Mouse (Mus musculus) C2C12 (cell line): ENCODE results near the gene Ctsll3. TPM values are rescaled to one million over a fixed set of nuclear protein-coding genes. Genes with fewer than 3 reads are reported as not detected.

Experiments used
- H3K27me3 ChIP-seq: one replicate; pipeline ENCODE4 v1.6.1; 2011; ENCODE audit not compliant: control insufficient read depth, insufficient read depth, insufficient read length
- H3K36me3 ChIP-seq: one replicate; pipeline ENCODE4 v1.6.1; 2011; ENCODE audit not compliant: control insufficient read depth, insufficient read depth
- H3K4me3 ChIP-seq: one replicate; pipeline ENCODE4 v1.5.1; 2011; ENCODE audit warnings: mild to moderate bottlenecking, control low read depth; ENCODE audit not compliant: poor library complexity, insufficient read depth, severe bottlenecking
- H3K79me2 ChIP-seq: one replicate; pipeline ENCODE4 v1.6.1; 2011; ENCODE audit not compliant: control insufficient read depth, insufficient read depth
- H3K79me3 ChIP-seq: one replicate; pipeline ENCODE4 v1.6.1; 2011; ENCODE audit warnings: low read depth, control low read depth
- H3ac ChIP-seq: one replicate; pipeline ENCODE3; 2011; ENCODE audit warnings: low read depth; ENCODE audit not compliant: control insufficient read depth, insufficient read length
- CEBPB ChIP-seq: IDR thresholded peaks from one replicate; pipeline ENCODE4 v1.6.1; 2011; ENCODE audit warnings: low read depth, mild to moderate bottlenecking, control low read depth, moderate library complexity
- CTCF ChIP-seq: IDR thresholded peaks from one replicate; pipeline ENCODE4 v1.5.1; 2011; ENCODE audit not compliant: control insufficient read depth, insufficient read depth, insufficient read length
- FOSL1 ChIP-seq: IDR thresholded peaks from one replicate; pipeline ENCODE4 v1.8.0; 2011; ENCODE audit warnings: mild to moderate bottlenecking, low read length; ENCODE audit not compliant: poor library complexity, insufficient read depth, severe bottlenecking
- MAX ChIP-seq: IDR thresholded peaks from one replicate; pipeline ENCODE4 v1.6.1; 2011; ENCODE audit warnings: mild to moderate bottlenecking, control low read depth
- MYOD1 ChIP-seq: IDR thresholded peaks from one replicate; pipeline ENCODE4 v1.6.1; 2011; ENCODE audit warnings: low read depth; ENCODE audit not compliant: control insufficient read depth, insufficient read length
- MYOG ChIP-seq: IDR thresholded peaks from one replicate; pipeline ENCODE4 v1.6.1; 2011; ENCODE audit not compliant: control insufficient read depth, insufficient read length; ENCODE audit errors: extremely low read depth
- USF1 ChIP-seq: IDR thresholded peaks from one replicate; pipeline ENCODE4 v1.6.1; 2011; ENCODE audit warnings: low read depth, mild to moderate bottlenecking, control low read depth, moderate library complexity
- long read RNA-seq, 2 experiments: library from polyadenylated mRNA; unstranded; transcript quantifications; one replicate each; pipeline ENCODE4 v2.0.0; 2019 to 2020
- polyA plus RNA-seq: library from polyadenylated mRNA; unstranded; fragments of >200 nt; fragmentation: generic; extraction: Trizol; gene quantifications from one replicate; pipeline ENCODE4 v1.2.1, GENCODE M21; 2012; ENCODE audit warnings: missing spikeins

Gene Ctsll3
- polyA plus RNA-seq: not detected
- long read RNA-seq, experiment 1: 0 reads
- long read RNA-seq, experiment 2: 0 reads

DNA sequence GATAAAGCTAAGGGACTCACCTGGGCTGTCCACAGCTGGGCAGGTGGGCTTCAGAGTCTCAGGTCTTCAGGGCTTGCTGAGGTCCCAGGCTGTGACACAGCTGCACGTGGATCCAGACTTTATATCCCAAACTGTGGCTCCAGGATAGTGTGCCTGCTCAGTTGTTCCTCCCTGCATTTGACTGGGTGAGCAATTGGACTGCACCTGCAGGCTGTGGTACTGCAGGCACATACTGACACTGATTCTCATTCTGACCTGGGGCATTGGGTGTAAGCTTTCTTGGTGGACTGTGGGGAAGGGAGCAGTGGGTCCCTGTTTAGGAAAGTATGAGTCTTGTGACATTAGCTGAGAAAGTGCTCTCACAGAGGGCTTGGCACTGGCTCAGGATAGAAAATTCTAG, at the start of gene Ctsll3:
Gene Ctsll3 (minus strand): TSS at position 101 of the 400 bp plus-strand sequence.
- H3ac ChIP-seq: no peak within 1 kb of the TSS
- no peak within 1 kb of the TSS for H3K4me3 ChIP-seq
- no peak for TF ChIP-seq FOSL1
- no peaks in the 10 kb centered on the region for H3K79me2 ChIP-seq
- no peaks in the 10 kb centered on the region for H3K27me3 ChIP-seq
- H3K79me3 ChIP-seq: no peaks in the 10 kb centered on the region
- H3K36me3 ChIP-seq: no peaks in the 10 kb centered on the region

DNA sequence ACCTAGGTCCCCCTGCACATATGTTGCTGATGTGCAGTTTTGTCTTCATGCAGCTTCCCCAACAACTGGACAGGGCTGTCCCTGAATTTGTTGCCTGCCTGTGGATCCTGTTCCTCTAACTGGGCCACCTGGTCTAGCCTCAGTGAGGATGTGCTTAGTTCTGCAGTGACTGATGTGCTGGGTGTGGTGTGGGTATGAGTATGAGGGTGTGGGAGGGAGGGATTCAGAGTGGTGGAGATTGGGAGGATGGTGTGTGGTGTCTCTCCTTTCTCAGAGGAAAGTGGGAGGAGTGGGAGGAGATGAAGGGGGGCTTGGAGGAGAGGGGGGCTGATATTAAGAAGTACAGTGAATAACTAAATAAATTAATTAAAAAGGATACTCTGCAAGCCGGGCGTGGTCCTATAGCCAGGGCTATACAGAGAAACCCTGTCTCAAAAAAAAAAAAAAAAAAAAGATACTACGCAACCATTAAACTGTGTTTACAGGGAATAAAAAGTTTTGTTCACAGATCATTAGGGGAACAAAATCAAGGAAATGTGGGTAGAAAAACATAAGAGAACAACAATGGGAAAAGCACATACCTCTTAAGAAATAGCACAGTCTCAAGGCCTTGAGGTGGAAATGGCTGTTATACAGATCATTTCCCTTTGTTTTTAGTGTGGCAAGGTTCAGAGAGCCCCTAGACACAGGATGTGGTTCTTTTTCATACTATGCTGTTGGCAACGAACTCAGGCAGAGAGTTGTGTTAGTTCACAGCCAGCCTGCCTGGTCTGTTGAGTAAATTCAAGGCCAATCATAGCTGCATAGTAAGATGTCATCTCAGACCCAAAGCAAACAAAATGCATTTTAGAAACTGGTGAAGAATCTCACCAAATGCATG, 45.8 kb upstream of the Ctsll3 start:
- H3K4me3 ChIP-seq: no peak overlapping the region
- no peaks in the 10 kb centered on the region for H3K36me3 ChIP-seq
- no peak overlapping the region for H3ac ChIP-seq
- H3K79me2 ChIP-seq: no peaks in the 10 kb centered on the region
- no peak for TF ChIP-seq MYOG
- TF ChIP-seq CEBPB: no peak
- no peak for TF ChIP-seq CTCF
- TF ChIP-seq MAX: no peak
- TF ChIP-seq FOSL1: no peak
- TF ChIP-seq USF1: no peak
- TF ChIP-seq MYOD1: no peak
- no peaks in the 10 kb centered on the region for H3K27me3 ChIP-seq
- H3K79me3 ChIP-seq: no peaks in the 10 kb centered on the region

DNA sequence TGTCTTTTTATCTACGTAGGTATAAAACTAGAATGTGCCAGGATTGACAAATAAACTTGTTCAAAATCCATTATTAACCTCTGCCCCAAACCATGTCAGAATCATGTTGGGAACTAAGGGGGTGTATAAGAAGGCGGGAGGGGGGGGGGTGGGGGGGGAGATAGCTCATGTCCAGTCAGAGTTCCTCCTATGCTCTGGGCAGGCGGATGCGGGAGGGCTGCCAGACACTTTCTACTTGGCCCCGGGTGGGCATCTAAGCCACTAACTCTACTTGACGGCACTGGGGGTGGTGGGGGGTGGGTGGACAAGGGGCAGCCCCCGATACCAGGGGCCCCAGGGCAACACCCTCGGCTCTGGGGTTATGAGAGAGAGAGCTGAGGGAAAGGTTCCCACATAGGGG, 40.5 kb upstream of the Ctsll3 start:
- H3K79me3 ChIP-seq: no peaks in the 10 kb centered on the region

DNA sequence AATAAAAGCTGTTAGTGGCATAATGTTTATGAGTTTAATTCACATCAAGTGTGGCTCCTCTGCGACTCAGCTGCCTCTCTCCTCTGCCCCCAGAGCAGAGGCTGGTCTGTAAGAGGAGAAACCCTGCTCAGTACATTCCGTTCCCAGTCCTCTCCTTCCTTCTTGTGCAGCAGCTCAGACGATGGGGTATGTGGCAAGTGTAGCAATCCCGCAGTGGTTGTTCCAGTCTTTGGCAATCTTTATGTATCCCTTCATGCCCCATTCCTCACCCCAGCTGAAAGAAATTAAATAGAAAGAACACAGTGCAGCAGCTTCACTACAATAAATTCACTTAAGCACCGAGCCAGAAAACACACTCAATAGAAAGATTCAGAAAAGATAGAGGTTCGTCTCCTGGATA, 40.1 kb upstream of the Ctsll3 start:
- no peaks in the 10 kb centered on the region for H3K79me2 ChIP-seq
- TF ChIP-seq MAX: no peak
- TF ChIP-seq MYOG: no peak
- no peak for TF ChIP-seq USF1
- TF ChIP-seq MYOD1: no peak
- TF ChIP-seq CEBPB: no peak
- TF ChIP-seq FOSL1: no peak
- no peak overlapping the region for H3K4me3 ChIP-seq
- H3K27me3 ChIP-seq: no peaks in the 10 kb centered on the region
- H3K79me3 ChIP-seq: no peaks in the 10 kb centered on the region
- no peak overlapping the region for H3ac ChIP-seq
- no peaks in the 10 kb centered on the region for H3K36me3 ChIP-seq

More for the DNA sequence above, 40.5 kb upstream of the Ctsll3 start:
- Histone ChIP-seq H3K79me2 (no peaks in the 10 kb centered on the region), H3K27me3 (no peaks in the 10 kb centered on the region), H3ac (no peak overlapping the region), H3K36me3 (no peaks in the 10 kb centered on the region), H3K4me3 (no peak overlapping the region)
- TF ChIP-seq CEBPB: no peak
- TF ChIP-seq CTCF: no peak
- no peak for TF ChIP-seq FOSL1
- no peak for TF ChIP-seq USF1
- no peak for TF ChIP-seq MAX
- no peak for TF ChIP-seq MYOD1
- TF ChIP-seq MYOG: no peak

DNA sequence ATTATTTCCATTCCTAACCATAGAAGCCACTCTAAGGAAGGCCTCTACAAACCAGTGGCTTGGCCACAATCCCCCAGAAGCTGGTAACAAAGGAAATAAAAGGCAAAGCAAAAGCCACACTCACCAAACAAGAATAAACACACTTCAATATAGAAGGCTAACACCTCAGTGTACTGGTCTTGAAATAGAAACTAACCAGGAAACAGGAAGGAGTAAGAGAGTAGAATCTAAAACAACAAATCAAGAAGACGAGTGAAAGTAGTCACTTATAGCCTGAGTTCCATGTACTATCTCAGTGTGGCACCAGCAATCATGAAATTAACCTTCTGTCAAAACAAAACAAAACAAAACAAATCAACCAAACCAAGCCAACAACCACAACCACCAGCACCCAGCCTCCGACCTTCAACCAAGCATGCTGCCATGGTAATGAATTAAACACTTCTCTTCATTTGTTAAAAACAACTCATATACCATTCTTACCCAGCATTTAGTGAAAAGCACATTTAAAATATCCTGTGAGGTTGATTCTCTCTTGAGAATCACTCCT, 36.8 kb upstream of the Ctsll3 start:
- Histone ChIP-seq H3ac (no peak overlapping the region), H3K79me2 (no peaks in the 10 kb centered on the region), H3K79me3 (no peaks in the 10 kb centered on the region), H3K27me3 (no peaks in the 10 kb centered on the region), H3K4me3 (no peak overlapping the region), H3K36me3 (no peaks in the 10 kb centered on the region)
- TF ChIP-seq USF1 (no peak), CTCF (no peak), MYOD1 (no peak), CEBPB (no peak), FOSL1 (no peak), MAX (no peak)

DNA sequence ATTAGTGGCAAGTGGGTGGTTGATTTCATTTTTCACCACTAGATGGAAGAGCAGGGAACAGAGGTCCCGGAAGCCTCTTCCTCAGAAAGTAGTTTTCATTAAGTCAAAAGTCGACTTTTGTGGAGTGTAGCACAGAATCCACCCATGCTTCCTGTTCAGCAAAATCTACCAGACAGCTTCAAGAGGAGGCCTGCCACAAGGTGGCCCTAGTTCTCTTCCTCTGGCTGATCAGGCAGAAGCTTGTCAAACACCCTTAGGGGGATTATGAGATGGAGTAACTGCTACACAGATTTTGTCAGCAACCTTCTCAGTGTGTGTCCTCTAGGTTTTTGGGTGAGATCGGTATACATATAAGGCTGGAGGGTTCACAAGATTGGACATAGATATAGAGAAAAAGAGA, 23.4 kb upstream of the Ctsll3 start:
- no peak for TF ChIP-seq MAX
- no peak for TF ChIP-seq CEBPB
- no peak for TF ChIP-seq FOSL1
- TF ChIP-seq MYOD1: no peak
- TF ChIP-seq CTCF: no peak
- no peak for TF ChIP-seq USF1
- no peak overlapping the region for H3K4me3 ChIP-seq
- H3ac ChIP-seq: no peak overlapping the region
- H3K79me3 ChIP-seq: no peaks in the 10 kb centered on the region
- no peaks in the 10 kb centered on the region for H3K27me3 ChIP-seq
- H3K36me3 ChIP-seq: no peaks in the 10 kb centered on the region
- no peaks in the 10 kb centered on the region for H3K79me2 ChIP-seq
